Mouse (Mus musculus): Measurements from ENCODE around the gene Prpf31. TPM values are rescaled to one million over a fixed set of nuclear protein-coding genes. Genes with fewer than 3 reads are reported as not detected.

The Prpf31 gene
- polyA plus RNA-seq, 1 experiment from 2014 or later = 112 TPM

DNA sequence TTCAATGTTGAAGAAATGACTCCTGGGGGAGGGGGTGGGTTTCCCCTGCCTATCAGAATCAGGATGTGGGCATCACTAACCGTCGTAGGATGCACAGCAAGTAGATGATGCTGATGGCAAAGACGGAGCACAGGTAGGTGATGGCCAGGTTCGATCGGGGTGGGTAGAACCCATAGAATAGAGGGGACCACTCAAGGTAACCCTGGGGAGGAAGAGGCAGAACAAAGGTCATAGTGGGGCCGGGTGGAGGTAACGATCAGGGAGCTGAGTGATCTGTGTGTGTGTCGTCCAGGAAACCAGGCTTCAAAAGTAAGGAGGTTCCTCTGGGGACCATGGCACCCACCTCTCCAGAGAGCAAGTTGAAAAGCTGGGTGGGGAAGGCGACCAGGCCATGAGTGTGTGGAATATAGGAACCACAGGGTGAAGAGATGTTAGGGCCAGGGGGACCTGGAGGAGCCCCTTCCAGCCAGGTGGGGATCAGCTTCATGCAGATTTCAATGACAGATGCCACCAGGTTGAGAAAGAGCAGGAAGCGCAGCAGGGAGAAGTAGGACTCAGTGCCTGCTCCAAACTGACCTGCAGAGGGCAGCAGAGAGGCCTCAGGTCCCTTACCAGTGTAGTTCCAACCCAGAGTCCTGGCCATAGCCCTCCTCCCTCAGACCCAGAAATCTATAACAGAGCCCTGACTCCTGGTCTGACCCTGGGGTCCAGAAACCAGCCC, 44.9 kb downstream of the Prpf31 start:
- H3K4me2 ChIP-seq = no peak overlapping the region
- H3K4me1 ChIP-seq (ENCODE audit: insufficient read depth) = no peaks in the 10 kb centered on the region
- no peaks in the 10 kb centered on the region for H3K9me3 ChIP-seq (ENCODE audit: low read depth, low read length)
- no peaks in the 10 kb centered on the region for H3K27me3 ChIP-seq (ENCODE audit: insufficient read depth, low read length)
- H3K27ac ChIP-seq (ENCODE audit: low read depth) = no peak overlapping the region
- H3K4me3 ChIP-seq (ENCODE audit: low read depth, low read length) = no peak overlapping the region
- 0 out of 2 replicates have a peak, but pooled peaks cover 3% of the 10 kb centered on the region for H3K36me3 ChIP-seq (ENCODE audit: insufficient read depth)
- ATAC-seq (ENCODE audit: insufficient read depth) (peak; percentile 85; the same call in 1 of the 2 replicates), DNase-seq (peak; percentile 92)
- 71% methylated on average over 10 of the region's 10 CpGs for WGBS
- no peak overlapping the region; the same call in 1 of the 2 replicates for H3K9ac ChIP-seq
- TF ChIP-seq CTCF (IDR thresholded peaks at IDR 0.05; ENCODE audit: low read depth) = peak; percentile 89

DNA sequence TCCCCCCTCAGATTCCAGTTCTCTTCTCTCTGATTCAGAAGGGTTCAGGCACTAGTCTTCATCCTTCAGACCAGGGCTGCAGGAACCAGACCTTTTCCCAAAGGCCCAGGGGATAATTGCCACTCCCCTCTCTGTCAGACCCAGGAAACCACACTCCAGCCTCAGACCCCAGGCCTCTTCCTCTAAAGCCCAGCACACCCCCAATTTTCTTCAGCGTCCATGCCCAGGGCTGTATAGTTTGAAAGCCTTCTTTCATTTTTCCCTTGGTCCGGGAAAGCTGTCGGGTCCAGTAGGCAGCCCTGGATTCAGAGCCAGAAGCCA, 45.4 kb downstream of the Prpf31 start:
- Histone ChIP-seq H3K27ac (ENCODE audit: low read depth) (no peak overlapping the region), H3K27me3 (ENCODE audit: insufficient read depth, low read length) (no peaks in the 10 kb centered on the region), H3K4me1 (ENCODE audit: insufficient read depth) (no peaks in the 10 kb centered on the region), H3K9me3 (ENCODE audit: low read depth, low read length) (no peaks in the 10 kb centered on the region), H3K4me3 (ENCODE audit: low read depth, low read length) (no peak overlapping the region), H3K4me2 (no peak overlapping the region), H3K36me3 (ENCODE audit: insufficient read depth) (0 out of 2 replicates have a peak, but pooled peaks cover 3% of the 10 kb centered on the region), H3K9ac (no peak overlapping the region; the same call in 1 of the 2 replicates)
- 70% methylated on average over 3 of the region's 3 CpGs for WGBS
- DNase-seq (no peak), ATAC-seq (ENCODE audit: insufficient read depth) (no peak)
- TF ChIP-seq CTCF (IDR thresholded peaks at IDR 0.05; ENCODE audit: low read depth) = no peak

DNA sequence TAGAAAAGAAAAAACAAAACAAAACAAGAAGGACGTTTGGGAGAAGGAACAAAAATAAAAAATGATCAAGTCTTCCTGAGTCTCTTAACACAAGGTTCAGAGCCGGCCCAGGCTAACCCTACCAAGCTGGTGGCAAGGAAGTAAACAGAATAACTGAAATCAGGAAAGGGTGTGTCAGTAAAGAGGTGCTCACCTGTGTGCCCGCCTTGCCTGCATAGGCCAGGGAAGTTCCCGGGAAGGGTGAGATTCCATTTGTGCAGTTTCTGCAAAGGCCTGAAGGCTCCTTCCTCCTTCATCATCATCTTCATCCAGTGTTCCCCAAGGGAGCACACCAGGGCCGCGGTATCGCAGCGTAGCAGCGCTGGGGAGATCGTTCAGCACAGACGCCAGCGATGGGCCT, 46.6 kb downstream of the Prpf31 start:
- H3K4me1 ChIP-seq (ENCODE audit: insufficient read depth) = no peaks in the 10 kb centered on the region
- H3K27ac ChIP-seq (ENCODE audit: low read depth) = no peak overlapping the region
- H3K9me3 ChIP-seq (ENCODE audit: low read depth, low read length) = no peaks in the 10 kb centered on the region
- 75% methylated on average over 12 of the region's 12 CpGs for WGBS
- no peak for TF ChIP-seq CTCF (IDR thresholded peaks at IDR 0.05; ENCODE audit: low read depth)
- H3K27me3 ChIP-seq (ENCODE audit: insufficient read depth, low read length) = no peaks in the 10 kb centered on the region
- peak overlapping the region; percentile 9; the same call in 1 of the 2 replicates for H3K9ac ChIP-seq
- H3K36me3 ChIP-seq (ENCODE audit: insufficient read depth) = 0 out of 2 replicates have a peak, but pooled peaks cover 3% of the 10 kb centered on the region
- H3K4me3 ChIP-seq (ENCODE audit: low read depth, low read length) = 0 out of 2 replicates have a peak overlapping the region, but pooled peaks have one; percentile 19
- H3K4me2 ChIP-seq = peak overlapping the region; percentile 36
- ATAC-seq (ENCODE audit: insufficient read depth) (no peak), DNase-seq (no peak)

DNA sequence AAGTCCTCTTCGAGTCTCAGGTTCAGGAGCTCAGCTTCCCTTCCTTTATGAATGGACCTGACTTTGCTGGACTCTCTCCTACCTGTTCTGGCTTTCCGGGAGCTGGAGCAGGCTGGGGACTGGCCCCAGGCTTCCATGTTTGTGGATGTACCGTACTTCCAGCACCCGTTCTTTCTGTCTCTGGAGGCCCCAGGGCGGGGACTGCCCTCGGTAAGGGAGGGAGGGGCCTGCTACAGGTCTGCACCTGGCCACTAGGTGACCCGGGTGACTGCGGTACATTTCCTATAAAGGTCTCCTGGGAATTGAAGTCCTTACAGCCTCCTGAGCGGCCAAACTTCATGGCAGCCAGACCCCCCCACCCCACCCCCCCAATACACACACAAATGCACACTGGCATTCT, 47.6 kb downstream of the Prpf31 start, which contains the start of gene Tmc4:
Gene Tmc4, minus strand, starts transcription at position 212 of the 400 bp plus-strand sequence.
- ATAC-seq (ENCODE audit: insufficient read depth) (peak; percentile 44), DNase-seq (peak; percentile 39)
- peak within 1 kb of the TSS; percentile 36 for H3K4me2 ChIP-seq
- TF ChIP-seq CTCF (IDR thresholded peaks at IDR 0.05; ENCODE audit: low read depth) = peak; percentile 25
- 0 out of 2 replicates have a peak, but pooled peaks cover 10% of the 10 kb centered on the region for H3K36me3 ChIP-seq (ENCODE audit: insufficient read depth)
- WGBS = 43% methylated on average over 9 of the region's 9 CpGs
- H3K4me3 ChIP-seq (ENCODE audit: low read depth, low read length) = peak within 1 kb of the TSS; percentile 19
- peak within 1 kb of the TSS; percentile 9; the same call in 1 of the 2 replicates for H3K9ac ChIP-seq
- no peaks in the 10 kb centered on the region for H3K27me3 ChIP-seq (ENCODE audit: insufficient read depth, low read length)
- H3K4me1 ChIP-seq (ENCODE audit: insufficient read depth) = no peaks in the 10 kb centered on the region
- H3K27ac ChIP-seq (ENCODE audit: low read depth) = no peak within 1 kb of the TSS
- no peaks in the 10 kb centered on the region for H3K9me3 ChIP-seq (ENCODE audit: low read depth, low read length)

DNA sequence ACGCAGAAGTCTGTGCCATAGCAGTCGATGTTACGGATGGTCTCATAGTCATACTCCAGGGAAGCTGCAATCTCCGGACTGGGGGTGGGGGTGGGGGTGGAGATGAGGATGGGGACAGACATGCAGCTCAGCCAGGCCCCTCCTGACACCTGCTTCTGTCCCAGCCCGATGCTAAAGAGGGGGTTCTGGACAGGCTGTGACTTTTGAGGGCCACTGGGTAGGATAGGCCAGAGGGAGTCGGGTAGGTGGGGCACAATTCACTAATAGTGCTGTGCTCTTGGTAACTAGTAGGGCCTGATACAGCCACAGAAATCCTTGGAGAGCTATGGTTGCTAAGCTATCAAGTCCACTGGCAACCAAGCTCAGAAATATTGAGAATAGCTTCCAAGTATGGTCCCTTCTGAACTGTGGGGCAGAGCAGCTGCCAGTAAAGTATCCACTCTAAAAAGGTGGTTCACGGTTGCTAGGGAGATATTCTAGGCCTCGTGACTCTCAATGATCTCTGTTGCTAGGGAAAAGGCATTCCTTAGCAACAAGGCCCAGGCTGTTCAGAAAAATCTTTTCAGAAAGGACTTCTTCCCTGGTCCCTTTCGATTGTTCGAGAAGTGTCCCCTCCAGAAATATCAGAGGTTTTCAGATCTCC, 54.2 kb downstream of the Prpf31 start:
- Histone ChIP-seq H3K4me3 (ENCODE audit: low read depth, low read length) (no peak overlapping the region), H3K36me3 (ENCODE audit: insufficient read depth) (peaks cover 39% of the 10 kb centered on the region; the same call in 1 of the 2 replicates), H3K27ac (ENCODE audit: low read depth) (no peak overlapping the region), H3K9me3 (ENCODE audit: low read depth, low read length) (no peaks in the 10 kb centered on the region), H3K27me3 (ENCODE audit: insufficient read depth, low read length) (no peaks in the 10 kb centered on the region), H3K9ac (no peak overlapping the region), H3K4me2 (no peak overlapping the region), H3K4me1 (ENCODE audit: insufficient read depth) (no peaks in the 10 kb centered on the region)
- no peak for ATAC-seq (ENCODE audit: insufficient read depth)
- no peak for TF ChIP-seq CTCF (IDR thresholded peaks at IDR 0.05; ENCODE audit: low read depth)
- DNase-seq = no peak
- WGBS = 74% methylated on average over 10 of the region's 10 CpGs

DNA sequence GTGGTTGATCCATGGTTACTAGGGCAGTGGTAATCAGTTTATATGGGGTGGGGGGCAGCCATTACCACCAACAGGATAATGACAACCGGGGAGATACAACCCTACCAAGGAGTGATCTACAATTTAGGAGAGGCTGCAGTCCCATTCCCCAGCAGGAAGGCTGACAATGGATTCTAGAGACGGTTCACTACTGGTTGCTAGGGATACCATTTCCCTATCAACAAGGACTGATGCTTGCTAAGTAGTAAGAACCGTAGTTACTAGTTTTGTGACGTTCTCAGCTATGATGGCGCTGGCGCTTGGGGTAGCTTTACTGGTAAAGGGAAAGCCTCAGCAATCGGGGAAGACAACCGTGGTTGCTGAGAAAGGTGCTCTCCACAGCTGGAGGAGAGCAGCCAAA, 54.9 kb downstream of the Prpf31 start:
- ATAC-seq (ENCODE audit: insufficient read depth) (no peak), DNase-seq (no peak)
- Histone ChIP-seq H3K4me1 (ENCODE audit: insufficient read depth) (no peaks in the 10 kb centered on the region), H3K36me3 (ENCODE audit: insufficient read depth) (peaks cover 36% of the 10 kb centered on the region; the same call in 1 of the 2 replicates), H3K4me2 (no peak overlapping the region), H3K9me3 (ENCODE audit: low read depth, low read length) (no peaks in the 10 kb centered on the region), H3K9ac (no peak overlapping the region), H3K4me3 (ENCODE audit: low read depth, low read length) (no peak overlapping the region), H3K27ac (ENCODE audit: low read depth) (no peak overlapping the region), H3K27me3 (ENCODE audit: insufficient read depth, low read length) (no peaks in the 10 kb centered on the region)
- WGBS = 87% methylated on average over 8 of the region's 8 CpGs
- no peak for TF ChIP-seq CTCF (IDR thresholded peaks at IDR 0.05; ENCODE audit: low read depth)

Data from lung, embryonic 14.5 days (tissue).